In genomic region chr7:25195148-25195547, GRCm38 (mm10) we compare ENCODE assay signal across 22 mouse cellular contexts. TPM values are rescaled to one million over a fixed set of nuclear protein-coding genes. Genes with fewer than 3 reads are reported as not detected.
DNase-seq lines count a peak whose midpoint lies in the region; ATAC-seq and TF ChIP-seq lines count a peak whose summit lies in the region.
"Had no signal": no experiment of that assay in that cellular context is flagged by ENCODE, and none has a peak within 500 bp of the region (broad histone marks: within the 10 kb centered on the region; RNA-seq: fewer than 3 reads in every experiment).

No protein-coding gene starts in this region.

- H3K4me2 ChIP-seq in liver, embryonic 11.5 days, result no peak overlapping the region
- H3K4me2 ChIP-seq in liver, postnatal 0 days (ENCODE audit: low read depth, low read length), result peak overlapping the region; percentile 38
- H3K4me2 ChIP-seq in hindbrain, embryonic 14.5 days (replicated peaks), result no peak overlapping the region
- H3K4me2 ChIP-seq: forebrain, embryonic 13.5 days; heart, embryonic 13.5 days; hindbrain, embryonic 12.5 days; limb, embryonic 15.5 days; midbrain, embryonic 12.5 days had no signal

- peak; percentile 71 for DNase-seq in c-Kit-negative CD71-positive TER-119-positive erythroid progenitor cells, embryonic 14.5 days (ENCODE audit: low read depth, low spot score)
- peak; percentile 39 for DNase-seq in c-Kit-positive CD71-positive TER-119-negative erythroid progenitor cells, embryonic 14.5 days (ENCODE audit: low read depth)
- DNase-seq in liver, embryonic 11.5 days (ENCODE audit: low spot score), result no peak
- DNase-seq in liver, postnatal 0 days, result no peak
- DNase-seq in cerebellum, adult 11 months, result no peak
- DNase-seq in hindbrain, embryonic 14.5 days (ENCODE audit: low spot score), result no peak
- no peak for DNase-seq in MN1 (ENCODE audit: low spot score)
- DNase-seq: adrenal gland, postnatal 10 days; cerebellum, postnatal 10 days; kidney, adult 18-20 months; kidney, postnatal 10 days; left cerebral cortex, postnatal 4 days; right cerebral cortex, postnatal 14 days; spleen, adult 18-20 months; thymus, postnatal 25 days had no signal

- no peaks in the 10 kb centered on the region for H3K36me3 ChIP-seq in liver, embryonic 11.5 days (ENCODE audit: control insufficient read depth, insufficient read depth, low read length)
- H3K36me3 ChIP-seq in liver, postnatal 0 days (replicated peaks; ENCODE audit: insufficient read depth, low read length), result 0 out of 2 replicates have a peak, but pooled peaks cover 1% of the 10 kb centered on the region
- no peaks in the 10 kb centered on the region for H3K36me3 ChIP-seq in hindbrain, embryonic 14.5 days (replicated peaks; ENCODE audit: control insufficient read depth, insufficient read depth)
- H3K36me3 ChIP-seq: heart, embryonic 13.5 days; hindbrain, embryonic 12.5 days; limb, embryonic 15.5 days; midbrain, embryonic 12.5 days had no signal

- H3K9me3 ChIP-seq in liver, embryonic 11.5 days (ENCODE audit: control insufficient read depth, low read length), result no peaks in the 10 kb centered on the region
- no peaks in the 10 kb centered on the region for H3K9me3 ChIP-seq in liver, postnatal 0 days (ENCODE audit: low read length)
- H3K9me3 ChIP-seq in hindbrain, embryonic 14.5 days (ENCODE audit: control insufficient read depth, low read length), result no peaks in the 10 kb centered on the region
- H3K9me3 ChIP-seq: heart, embryonic 13.5 days; hindbrain, embryonic 12.5 days; limb, embryonic 15.5 days; midbrain, embryonic 12.5 days had no signal

- H3K9ac ChIP-seq in liver, embryonic 11.5 days (ENCODE audit: low read depth, low read length), result no peak overlapping the region
- H3K9ac ChIP-seq in liver, postnatal 0 days (replicated peaks), result no peak overlapping the region
- H3K9ac ChIP-seq in hindbrain, embryonic 14.5 days, result no peak overlapping the region
- H3K9ac ChIP-seq: forebrain, embryonic 13.5 days; heart, embryonic 13.5 days; hindbrain, embryonic 12.5 days; limb, embryonic 15.5 days; midbrain, embryonic 12.5 days had no signal

- no peak overlapping the region for H3K4me3 ChIP-seq in liver, embryonic 11.5 days (ENCODE audit: low read depth, low read length)
- no peak overlapping the region for H3K4me3 ChIP-seq in liver, postnatal 0 days (ENCODE audit: low read depth, low read length)
- H3K4me3 ChIP-seq in hindbrain, embryonic 14.5 days (replicated peaks; ENCODE audit: low read length), result no peak overlapping the region
- H3K4me3 ChIP-seq: forebrain, embryonic 13.5 days; heart, embryonic 13.5 days; hindbrain, embryonic 12.5 days; limb, embryonic 15.5 days; midbrain, embryonic 12.5 days had no signal

- H3K27me3 ChIP-seq in liver, embryonic 11.5 days (replicated peaks; ENCODE audit: control insufficient read depth, insufficient read depth, low read length), result no peaks in the 10 kb centered on the region
- H3K27me3 ChIP-seq in liver, postnatal 0 days (ENCODE audit: insufficient read depth, low read length), result no peaks in the 10 kb centered on the region
- H3K27me3 ChIP-seq in hindbrain, embryonic 14.5 days (ENCODE audit: control insufficient read depth, insufficient read depth, low read length), result no peaks in the 10 kb centered on the region
- H3K27me3 ChIP-seq: forebrain, embryonic 13.5 days; hindbrain, embryonic 12.5 days; limb, embryonic 15.5 days; midbrain, embryonic 12.5 days had no signal

- TF ChIP-seq EP300 in liver, postnatal 0 days (IDR thresholded peaks at IDR 0.05; ENCODE audit: low read depth), result peak; percentile 71; the same call in 1 of the 2 replicates

- ATAC-seq in liver, embryonic 11.5 days (replicated peaks; ENCODE audit: low FRiP score), result peak; percentile 87
- ATAC-seq in liver, postnatal 0 days, result peak; percentile 46
- no peak for ATAC-seq in hindbrain, embryonic 14.5 days (ENCODE audit: low FRiP score)
- ATAC-seq: activated CD4-positive, CD25-positive, alpha-beta regulatory T cell, adult 4 months; forebrain, embryonic 13.5 days had no signal

- H3K4me1 ChIP-seq in liver, embryonic 11.5 days (replicated peaks; ENCODE audit: control insufficient read depth, insufficient read depth, low read length), result peaks cover 8% of the 10 kb centered on the region; the same call in 1 of the 2 replicates
- peaks cover 20% of the 10 kb centered on the region for H3K4me1 ChIP-seq in liver, postnatal 0 days (ENCODE audit: insufficient read depth)
- no peaks in the 10 kb centered on the region for H3K4me1 ChIP-seq in hindbrain, embryonic 14.5 days (replicated peaks; ENCODE audit: control insufficient read depth, insufficient read depth, low read length)
- H3K4me1 ChIP-seq: hindbrain, embryonic 12.5 days; limb, embryonic 15.5 days; midbrain, embryonic 12.5 days had no signal

- WGBS in liver, embryonic 11.5 days, result 77% methylated on average over 3 of the region's 3 CpGs
- WGBS in liver, postnatal 0 days (ENCODE audit: insufficient replicate concordance), result 88% methylated on average over 3 of the region's 3 CpGs
- WGBS in hindbrain, embryonic 14.5 days, result 74% methylated on average over 3 of the region's 3 CpGs

- H3K27ac ChIP-seq in liver, embryonic 11.5 days (ENCODE audit: low read depth, low read length), result no peak overlapping the region
- peak overlapping the region; percentile 46; the same call in 1 of the 2 replicates for H3K27ac ChIP-seq in liver, postnatal 0 days (ENCODE audit: low read depth)
- H3K27ac ChIP-seq in hindbrain, embryonic 14.5 days, result no peak overlapping the region
- H3K27ac ChIP-seq: forebrain, embryonic 13.5 days; heart, embryonic 13.5 days; hindbrain, embryonic 12.5 days; limb, embryonic 15.5 days; macrophage; midbrain, embryonic 12.5 days had no signal

- TF ChIP-seq CTCF in liver, postnatal 0 days (IDR thresholded peaks at IDR 0.05; ENCODE audit: low read depth), result no peak

RNA-seq across cellular contexts. Expression of gene Pou2f2, which starts 15.6 kb away (rescaled TPM):
- polyA plus RNA-seq in liver, embryonic 11.5 days (2014; fragmentation: Nextera tagmentation; extraction: Ambion mirVana), result 2.2 and 3.2 TPM in 2 replicates
- 2.0 and 2.9 TPM in 2 replicates for polyA plus RNA-seq in liver, postnatal 0 days (2015; fragmentation: Nextera tagmentation; extraction: Ambion mirVana)
- 31.8 and 32.5 TPM in 2 replicates for polyA plus RNA-seq in hindbrain, embryonic 14.5 days (2014; fragmentation: Nextera tagmentation; extraction: Ambion mirVana)

RNA-seq across cellular contexts. Expression of gene Dedd2, which starts 25.3 kb away (rescaled TPM):
- 19.6 and 21.1 TPM in 2 replicates for polyA plus RNA-seq in liver, embryonic 11.5 days (2014; fragmentation: Nextera tagmentation; extraction: Ambion mirVana)
- polyA plus RNA-seq in liver, postnatal 0 days (2015; fragmentation: Nextera tagmentation; extraction: Ambion mirVana), result 19.2 and 21.1 TPM in 2 replicates
- polyA plus RNA-seq in hindbrain, embryonic 14.5 days (2014; fragmentation: Nextera tagmentation; extraction: Ambion mirVana), result 13.8 and 14.9 TPM in 2 replicates

RNA-seq across cellular contexts. Expression of gene Zfp526, which starts 26.1 kb away (rescaled TPM):
- 4.0 and 4.2 TPM in 2 replicates for polyA plus RNA-seq in liver, embryonic 11.5 days (2014; fragmentation: Nextera tagmentation; extraction: Ambion mirVana)
- 1.0 and 1.2 TPM in 2 replicates for polyA plus RNA-seq in liver, postnatal 0 days (2015; fragmentation: Nextera tagmentation; extraction: Ambion mirVana)
- 2.4 and 2.5 TPM in 2 replicates for polyA plus RNA-seq in hindbrain, embryonic 14.5 days (2014; fragmentation: Nextera tagmentation; extraction: Ambion mirVana)

RNA-seq across cellular contexts. Expression of gene Gsk3a, which starts 42.5 kb away (rescaled TPM):
- polyA plus RNA-seq in liver, embryonic 11.5 days (2014; fragmentation: Nextera tagmentation; extraction: Ambion mirVana), result 11.0 and 13.0 TPM in 2 replicates
- polyA plus RNA-seq in liver, postnatal 0 days (2015; fragmentation: Nextera tagmentation; extraction: Ambion mirVana), result 4.3 and 5.1 TPM in 2 replicates
- 23.4 and 24.1 TPM in 2 replicates for polyA plus RNA-seq in hindbrain, embryonic 14.5 days (2014; fragmentation: Nextera tagmentation; extraction: Ambion mirVana)

RNA-seq across cellular contexts. Expression of gene Erf, which starts 55.4 kb away (rescaled TPM):
- polyA plus RNA-seq in liver, embryonic 11.5 days (2014; fragmentation: Nextera tagmentation; extraction: Ambion mirVana), result 13.8 and 16.4 TPM in 2 replicates
- polyA plus RNA-seq in liver, postnatal 0 days (2015; fragmentation: Nextera tagmentation; extraction: Ambion mirVana), result 4.6 and 5.2 TPM in 2 replicates
- polyA plus RNA-seq in hindbrain, embryonic 14.5 days (2014; fragmentation: Nextera tagmentation; extraction: Ambion mirVana), result 5.7 and 6.7 TPM in 2 replicates

Comparison
In these comparisons a context has a peak if more than half of its experiments do, and no peak if none do; other contexts are left out.
1. DNase-seq: peak in c-Kit-negative CD71-positive TER-119-positive erythroid progenitor cells, embryonic 14.5 days (single experiment) and c-Kit-positive CD71-positive TER-119-negative erythroid progenitor cells, embryonic 14.5 days (single experiment); none in liver, embryonic 11.5 days (single experiment), liver, postnatal 0 days (single experiment), cerebellum, adult 11 months (single experiment), hindbrain, embryonic 14.5 days (single experiment) and MN1 (single experiment).